ENCODE assay signal across 13 mouse cellular contexts in the genomic region with DNA sequence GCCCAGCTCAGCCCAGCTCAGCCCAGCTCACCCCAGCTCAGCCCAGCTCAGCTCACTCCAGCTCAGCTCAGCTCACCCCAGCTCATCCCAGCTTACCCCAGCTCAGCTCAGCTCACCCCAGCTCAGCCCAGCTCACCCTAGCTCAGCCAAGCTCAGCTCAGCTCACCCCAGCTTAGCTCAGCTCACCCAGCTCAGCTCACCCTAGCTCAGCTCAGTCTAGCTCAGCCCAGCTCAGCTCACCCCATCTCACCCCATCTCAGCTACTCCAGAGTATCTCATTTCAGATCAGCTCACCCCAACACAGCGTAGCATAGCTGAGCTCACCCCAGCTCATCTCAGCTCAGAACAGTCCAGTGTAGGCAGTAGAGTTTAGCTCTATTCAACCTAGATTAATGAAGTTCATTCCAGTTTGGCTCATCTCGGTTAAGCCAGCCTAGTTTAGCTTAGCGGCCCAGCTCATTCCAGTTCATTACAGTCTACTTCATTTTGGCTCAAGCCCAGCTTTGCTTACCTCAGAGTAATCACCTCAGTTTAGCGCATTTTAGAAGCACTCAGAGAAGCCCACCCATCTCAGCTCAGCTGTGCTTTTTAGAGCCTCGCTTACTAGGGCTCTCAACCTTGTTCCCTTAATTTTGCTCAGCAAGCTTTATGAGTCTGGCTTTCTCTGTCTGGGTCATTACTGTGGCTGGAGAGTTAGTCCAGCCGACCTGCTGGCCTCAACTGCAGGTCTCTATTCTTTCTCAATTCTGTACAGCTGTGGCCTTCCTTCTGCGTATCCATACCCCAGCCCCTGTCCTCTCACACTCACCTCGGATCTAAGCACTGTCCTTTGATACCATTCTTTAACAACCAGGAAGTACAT.
A peak's percentile ranks its signal among the peaks of the same experiment; 100 is the strongest.
DNase-seq lines count a peak whose midpoint lies in the region; ATAC-seq and TF ChIP-seq lines count a peak whose summit lies in the region.
"Had no signal": no experiment of that assay in that cellular context is flagged by ENCODE, and none has a peak within 500 bp of the region (broad histone marks: within the 10 kb centered on the region; RNA-seq: fewer than 3 reads in every experiment).

No protein-coding gene starts in this region.

- H3K27ac ChIP-seq in spleen, adult 2 months (ENCODE audit: insufficient read depth, low read length), result peak overlapping the region; percentile 99
- no peak overlapping the region for H3K27ac ChIP-seq in hindbrain, embryonic 10.5 days
- H3K27ac ChIP-seq in hindbrain, embryonic 14.5 days, result no peak overlapping the region
- H3K27ac ChIP-seq: heart, embryonic 13.5 days; liver, embryonic 12.5 days; neural tube, embryonic 13.5 days had no signal

- no peak for TF ChIP-seq CTCF in spleen, adult 2 months (IDR thresholded peaks at IDR 0.05; ENCODE audit: extremely low read depth, insufficient read depth, insufficient read length, insufficient replicate concordance)

- no peak overlapping the region for H3K9ac ChIP-seq in hindbrain, embryonic 14.5 days
- H3K9ac ChIP-seq: heart, embryonic 13.5 days; liver, embryonic 12.5 days; neural tube, embryonic 13.5 days had no signal

- WGBS in spleen, adult 2 months, result 12% methylated on average over 8 of the region's 8 CpGs
- 84% methylated on average over 8 of the region's 8 CpGs for WGBS in hindbrain, embryonic 10.5 days
- 84% methylated on average over 8 of the region's 8 CpGs for WGBS in hindbrain, embryonic 14.5 days

- no peak overlapping the region for H3K4me2 ChIP-seq in hindbrain, embryonic 14.5 days (replicated peaks)
- H3K4me2 ChIP-seq: heart, embryonic 13.5 days; liver, embryonic 12.5 days; neural tube, embryonic 13.5 days had no signal

- peak; percentile 20 to 54 for DNase-seq in adrenal gland, adult (ENCODE audit: inconsistent age in 2 of 2, low spot score in 1 of 2)
- no peak for DNase-seq in adrenal gland, adult 18-20 months (ENCODE audit: low spot score in 2 of 2)
- no peak for DNase-seq in spleen, adult 2 months (ENCODE audit: low read depth in 1 of 2, low spot score in 2 of 2)
- no peak for DNase-seq in spleen, postnatal 14 days (ENCODE audit: low spot score in 2 of 2)
- DNase-seq in thymus, postnatal 36 days, result peak; percentile 27 to 60
- no peak for DNase-seq in hindbrain, embryonic 10.5 days (ENCODE audit: low spot score)
- no peak for DNase-seq in hindbrain, embryonic 14.5 days (ENCODE audit: low spot score)
- DNase-seq: right cerebral cortex, postnatal 25 days had no signal

- peaks cover 2% of the 10 kb centered on the region; the same call in 1 of the 2 replicates for H3K4me1 ChIP-seq in spleen, adult 2 months (ENCODE audit: control insufficient read depth, insufficient read depth, insufficient read length)
- no peaks in the 10 kb centered on the region for H3K4me1 ChIP-seq in hindbrain, embryonic 10.5 days (replicated peaks)
- no peaks in the 10 kb centered on the region for H3K4me1 ChIP-seq in hindbrain, embryonic 14.5 days (replicated peaks; ENCODE audit: control insufficient read depth, insufficient read depth, low read length)
- H3K4me1 ChIP-seq: heart, embryonic 13.5 days; liver, embryonic 12.5 days; neural tube, embryonic 13.5 days had no signal

- H3K27me3 ChIP-seq in spleen, adult 2 months (ENCODE audit: control insufficient read depth, insufficient read depth, low read length), result no peaks in the 10 kb centered on the region
- no peaks in the 10 kb centered on the region for H3K27me3 ChIP-seq in hindbrain, embryonic 10.5 days (ENCODE audit: insufficient read depth, poor library complexity, severe bottlenecking)
- H3K27me3 ChIP-seq in hindbrain, embryonic 14.5 days (ENCODE audit: control insufficient read depth, insufficient read depth, low read length), result no peaks in the 10 kb centered on the region
- H3K27me3 ChIP-seq: heart, embryonic 13.5 days; liver, embryonic 12.5 days; neural tube, embryonic 13.5 days had no signal

- H3K4me3 ChIP-seq in spleen, adult 2 months (ENCODE audit: extremely low read depth, insufficient read depth, insufficient read length), result peak overlapping the region; percentile 81
- H3K4me3 ChIP-seq in hindbrain, embryonic 10.5 days, result no peak overlapping the region
- H3K4me3 ChIP-seq in hindbrain, embryonic 14.5 days (replicated peaks; ENCODE audit: low read length), result no peak overlapping the region
- H3K4me3 ChIP-seq: heart, embryonic 13.5 days; liver, embryonic 12.5 days; neural tube, embryonic 13.5 days had no signal

- H3K36me3 ChIP-seq in spleen, adult 2 months (ENCODE audit: control insufficient read depth, insufficient read depth, low read length), result peaks cover 65% of the 10 kb centered on the region
- no peaks in the 10 kb centered on the region for H3K36me3 ChIP-seq in hindbrain, embryonic 10.5 days
- no peaks in the 10 kb centered on the region for H3K36me3 ChIP-seq in hindbrain, embryonic 14.5 days (replicated peaks; ENCODE audit: control insufficient read depth, insufficient read depth)
- H3K36me3 ChIP-seq: heart, embryonic 13.5 days; liver, embryonic 12.5 days; neural tube, embryonic 13.5 days had no signal

- peak; percentile 53 for ATAC-seq in megakaryocyte-erythroid progenitor cell, adult 5-6 weeks (replicated peaks; ENCODE audit: low FRiP score, low TSS enrichment, poor library complexity, severe bottlenecking)
- no peak for ATAC-seq in hindbrain, embryonic 14.5 days (ENCODE audit: low FRiP score)
- ATAC-seq: intestine, embryonic 16.5 days; liver, embryonic 12.5 days had no signal

- peaks cover 8% of the 10 kb centered on the region; the same call in 1 of the 2 replicates for H3K9me3 ChIP-seq in hindbrain, embryonic 10.5 days
- H3K9me3 ChIP-seq in hindbrain, embryonic 14.5 days (ENCODE audit: control insufficient read depth, low read length), result no peaks in the 10 kb centered on the region
- H3K9me3 ChIP-seq: heart, embryonic 13.5 days; liver, embryonic 12.5 days; neural tube, embryonic 13.5 days had no signal

- peak; percentile 14 for TF ChIP-seq POLR2A in spleen, adult 2 months (IDR thresholded peaks at IDR 0.05; ENCODE audit: low read depth, low read length)

Comparison
In these comparisons a context has a peak if more than half of its experiments do, and no peak if none do; other contexts are left out.
1. DNase-seq: peak in adrenal gland, adult (2 of 2) and thymus, postnatal 36 days (2 of 2); none in adrenal gland, adult 18-20 months (0 of 2), spleen, adult 2 months (0 of 2), spleen, postnatal 14 days (0 of 2), hindbrain, embryonic 10.5 days (single experiment) and hindbrain, embryonic 14.5 days (single experiment).